Mouse (Mus musculus): Measurements from ENCODE around the gene Zfand3.

- no peak for TF ChIP-seq CTCF (IDR thresholded peaks at IDR 0.05; ENCODE audit: low read depth, low read length)
- TF ChIP-seq POLR2A (IDR thresholded peaks at IDR 0.05; ENCODE audit: insufficient read depth, low read length) = no peak
- TF ChIP-seq EP300 (IDR thresholded peaks at IDR 0.05; ENCODE audit: insufficient read depth, low read depth, low read length) = no peak
Measured at GRCm38 (mm10) chr17:30116226-30116625, 111.7 kb downstream of the Zfand3 start.

All from ES-Bruce4 (cell line).